Comparison of ENCODE assay signal across 19 mouse cellular contexts in genomic region chr9:58497942-58498341, GRCm38 (mm10). TPM values are rescaled to one million over a fixed set of nuclear protein-coding genes. Genes with fewer than 3 reads are reported as not detected.
"Had no signal": no experiment of that assay in that cellular context is flagged by ENCODE, and none has a peak within 500 bp of the region (broad histone marks: within the 10 kb centered on the region; RNA-seq: fewer than 3 reads in every experiment).

No protein-coding gene starts in this region.

- H3K9ac ChIP-seq: limb, embryonic 12.5 days; limb, embryonic 15.5 days; liver, embryonic 12.5 days; liver, embryonic 15.5 days; lung, embryonic 15.5 days; midbrain, embryonic 13.5 days had no signal

- H3K4me2 ChIP-seq: limb, embryonic 12.5 days; limb, embryonic 15.5 days; liver, embryonic 12.5 days; liver, embryonic 15.5 days; lung, embryonic 15.5 days; midbrain, embryonic 13.5 days had no signal

- H3K9me3 ChIP-seq: limb, embryonic 12.5 days; limb, embryonic 15.5 days; liver, embryonic 12.5 days; liver, embryonic 15.5 days; lung, embryonic 15.5 days; megakaryocyte, embryonic 14.5 days; midbrain, embryonic 10.5 days; midbrain, embryonic 13.5 days had no signal

- H3K27me3 ChIP-seq: limb, embryonic 12.5 days; limb, embryonic 15.5 days; liver, embryonic 15.5 days; lung, embryonic 15.5 days; midbrain, embryonic 13.5 days had no signal

- H3K27ac ChIP-seq: limb, embryonic 12.5 days; limb, embryonic 15.5 days; liver, embryonic 12.5 days; liver, embryonic 15.5 days; lung, embryonic 15.5 days; midbrain, embryonic 10.5 days; midbrain, embryonic 13.5 days had no signal

- H3K4me3 ChIP-seq: limb, embryonic 12.5 days; limb, embryonic 15.5 days; liver, embryonic 12.5 days; liver, embryonic 15.5 days; lung, embryonic 15.5 days; megakaryocyte, embryonic 14.5 days; midbrain, embryonic 10.5 days; midbrain, embryonic 13.5 days had no signal

- DNase-seq: kidney, adult 9 months; kidney, postnatal 25 days; left cerebral cortex, postnatal 4 days; lung, adult 18-20 months; lung, postnatal 10 days; lung, postnatal 36 days; thymus, adult 2 months; thymus, postnatal 14 days; thymus, postnatal 4 days had no signal

- H3K4me1 ChIP-seq: limb, embryonic 12.5 days; liver, embryonic 12.5 days; liver, embryonic 15.5 days; lung, embryonic 15.5 days had no signal

- H3K36me3 ChIP-seq: limb, embryonic 15.5 days; liver, embryonic 12.5 days; liver, embryonic 15.5 days; lung, embryonic 15.5 days; midbrain, embryonic 10.5 days had no signal

- ATAC-seq: liver, embryonic 12.5 days; midbrain, embryonic 13.5 days; midbrain, embryonic 16.5 days had no signal

RNA-seq across cellular contexts. Expression of gene Insyn1, which starts 9.5 kb away (rescaled TPM):
- total RNA-seq: monocyte, adult 5-6 weeks had no signal
- polyA plus RNA-seq: liver, embryonic 15.5 days had no signal
